Mouse (Mus musculus) limb, embryonic 12.5 days (tissue): ENCODE measurements around the gene Metrnl. TPM values are rescaled to one million over a fixed set of nuclear protein-coding genes. Genes with fewer than 3 reads are reported as not detected.

Experiments
- ATAC-seq: fragments of 200-750 bp; cut with Nextera tagmentation; 2 replicates; pipeline ENCODE4 v1.8.0; 2017; ENCODE audit warnings: low read depth, moderate TSS enrichment; ENCODE audit not compliant: insufficient number of reproducible peaks, insufficient read depth, low FRiP score, low TSS enrichment
- H3K27ac ChIP-seq: fragments of 300-500 bp; sonication (generic); 2 replicates; pipeline ENCODE4 v1.5.1; 2016; ENCODE audit warnings: mild to moderate bottlenecking, moderate library complexity
- H3K27me3 ChIP-seq: fragments of 300-500 bp; sonication (generic); 2 replicates; pipeline ENCODE4 v1.6.1; 2016; ENCODE audit warnings: mild to moderate bottlenecking, moderate library complexity
- H3K36me3 ChIP-seq: fragments of 300-500 bp; sonication (generic); 2 replicates; pipeline ENCODE4 v1.6.1; 2016; ENCODE audit warnings: mild to moderate bottlenecking, moderate library complexity
- H3K4me1 ChIP-seq: fragments of 300-500 bp; sonication (generic); replicated peaks from 2 replicates; pipeline ENCODE4 v1.6.1; 2016
- H3K4me2 ChIP-seq: fragments of 300-500 bp; sonication (generic); 2 replicates; pipeline ENCODE4 v1.6.1; 2016; ENCODE audit warnings: mild to moderate bottlenecking, moderate library complexity
- H3K4me3 ChIP-seq: fragments of 300-500 bp; sonication (generic); replicated peaks from 2 replicates; pipeline ENCODE4 v1.5.1; 2016; ENCODE audit warnings: mild to moderate bottlenecking
- H3K9ac ChIP-seq: fragments of 300-500 bp; sonication (generic); replicated peaks from 2 replicates; pipeline ENCODE4 v1.6.1; 2016; ENCODE audit warnings: mild to moderate bottlenecking, moderate library complexity
- H3K9me3 ChIP-seq: fragments of 300-500 bp; sonication (generic); 2 replicates; pipeline ENCODE4 v1.6.1; 2016; ENCODE audit warnings: mild to moderate bottlenecking, moderate library complexity
- WGBS: fragments of 180-500 bp; shearing (Covaris S2); methylation state at CpG from one replicate; pipeline ENCODE4 v1.1.7; 2016; 5-methylcytosine and 5-hydroxymethylcytosine counted together
- polyA plus RNA-seq: library from polyadenylated mRNA; unstranded; fragments of >200 nt; fragmentation: Nextera tagmentation; extraction: Ambion mirVana; gene quantifications from 2 replicates; pipeline ENCODE4 v1.2.1, GENCODE M21; 2016

Metrnl gene
- polyA plus RNA-seq, 1 experiment from 2014 or later = 7.5 TPM

- no peak overlapping the region for H3K4me3 ChIP-seq
- H3K4me2 ChIP-seq = no peak overlapping the region
- no peaks in the 10 kb centered on the region for H3K27me3 ChIP-seq
- no peak overlapping the region for H3K9ac ChIP-seq
- no peaks in the 10 kb centered on the region for H3K9me3 ChIP-seq
- no peak for ATAC-seq
- H3K36me3 ChIP-seq = no peaks in the 10 kb centered on the region
- 85% methylated on average over 4 of the region's 4 CpGs for WGBS
- no peak overlapping the region for H3K27ac ChIP-seq
- 0 out of 2 replicates have a peak, but pooled peaks cover 5% of the 10 kb centered on the region for H3K4me1 ChIP-seq
Observed at GRCm38 (mm10) chr11:121686091-121686490, 15.3 kb upstream of the Metrnl start.

GRCm38 (mm10) chr11:121686674-121687073 is 14.7 kb upstream of the Metrnl start:
- WGBS = 60% methylated on average over 5 of the region's 5 CpGs
- ATAC-seq = no peak
- Histone ChIP-seq H3K4me3 (no peak overlapping the region), H3K4me2 (no peak overlapping the region), H3K4me1 (0 out of 2 replicates have a peak, but pooled peaks cover 5% of the 10 kb centered on the region), H3K27ac (no peak overlapping the region), H3K9me3 (no peaks in the 10 kb centered on the region), H3K27me3 (no peaks in the 10 kb centered on the region), H3K9ac (no peak overlapping the region), H3K36me3 (no peaks in the 10 kb centered on the region)

- Histone ChIP-seq H3K36me3 (no peaks in the 10 kb centered on the region), H3K4me1 (0 out of 2 replicates have a peak, but pooled peaks cover 5% of the 10 kb centered on the region), H3K27ac (no peak overlapping the region), H3K4me2 (no peak overlapping the region), H3K27me3 (no peaks in the 10 kb centered on the region), H3K9ac (no peak overlapping the region), H3K4me3 (no peak overlapping the region), H3K9me3 (no peaks in the 10 kb centered on the region)
- 89% methylated on average over 2 of the region's 2 CpGs for WGBS
- ATAC-seq = no peak
Observed at GRCm38 (mm10) chr11:121688024-121688423, 13.3 kb upstream of the Metrnl start.

- H3K27ac ChIP-seq = no peak overlapping the region
- no peaks in the 10 kb centered on the region for H3K36me3 ChIP-seq
- no peak overlapping the region for H3K4me2 ChIP-seq
- WGBS = 75% methylated on average over 5 of the region's 5 CpGs
- ATAC-seq = no peak
- H3K4me1 ChIP-seq = no peaks in the 10 kb centered on the region
- H3K4me3 ChIP-seq = no peak overlapping the region
- no peak overlapping the region for H3K9ac ChIP-seq
- no peaks in the 10 kb centered on the region for H3K27me3 ChIP-seq
- no peaks in the 10 kb centered on the region for H3K9me3 ChIP-seq
Observed at GRCm38 (mm10) chr11:121695304-121696064, 5.9 kb upstream of the Metrnl start.

- Histone ChIP-seq H3K4me1 (0 out of 2 replicates have a peak, but pooled peaks cover 6% of the 10 kb centered on the region), H3K4me3 (no peak overlapping the region), H3K27ac (no peak overlapping the region), H3K9ac (no peak overlapping the region), H3K27me3 (no peaks in the 10 kb centered on the region), H3K9me3 (no peaks in the 10 kb centered on the region), H3K36me3 (no peaks in the 10 kb centered on the region), H3K4me2 (no peak overlapping the region)
- WGBS = 85% methylated on average over 4 of the region's 4 CpGs
- no peak for ATAC-seq
Observed at GRCm38 (mm10) chr11:121697271-121697670, 4.1 kb upstream of the Metrnl start.

GRCm38 (mm10) chr11:121698381-121698955 is 2.9 kb upstream of the Metrnl start:
- H3K9ac ChIP-seq = no peak overlapping the region
- no peaks in the 10 kb centered on the region for H3K36me3 ChIP-seq
- H3K27me3 ChIP-seq = peaks cover 10% of the 10 kb centered on the region
- no peak overlapping the region for H3K4me2 ChIP-seq
- H3K4me3 ChIP-seq = no peak overlapping the region
- no peak for ATAC-seq
- no peaks in the 10 kb centered on the region for H3K9me3 ChIP-seq
- no peak overlapping the region for H3K27ac ChIP-seq
- 73% methylated on average over 5 of the region's 5 CpGs for WGBS
- H3K4me1 ChIP-seq = peaks cover 8% of the 10 kb centered on the region

- Histone ChIP-seq H3K4me3 (peak overlapping the region; percentile 72), H3K4me1 (peaks cover 34% of the 10 kb centered on the region), H3K36me3 (no peaks in the 10 kb centered on the region), H3K27me3 (peaks cover 31% of the 10 kb centered on the region), H3K27ac (peak overlapping the region; percentile 69), H3K9ac (peak overlapping the region; percentile 69), H3K4me2 (peak overlapping the region; percentile 97), H3K9me3 (no peaks in the 10 kb centered on the region)
- peak; percentile 86 for ATAC-seq
- whole genome bisulfite sequencing = under 1% methylated on average over 69 of the region's 69 CpGs
Observed at GRCm38 (mm10) chr11:121702111-121702894, 959 bp downstream of the Metrnl start.

GRCm38 (mm10) chr11:121702895-121703618 is 1.7 kb downstream of the Metrnl start:
- ATAC-seq = no peak

GRCm38 (mm10) chr11:121703619-121704215 is 2.4 kb downstream of the Metrnl start:
- Histone ChIP-seq H3K9ac (peak overlapping the region; percentile 69), H3K27me3 (peaks cover 31% of the 10 kb centered on the region), H3K36me3 (no peaks in the 10 kb centered on the region), H3K4me3 (peak overlapping the region; percentile 72), H3K4me1 (peaks cover 42% of the 10 kb centered on the region), H3K9me3 (no peaks in the 10 kb centered on the region), H3K4me2 (peak overlapping the region; percentile 97), H3K27ac (no peak overlapping the region)
- WGBS = 13% methylated on average over 16 of the region's 16 CpGs
- ATAC-seq = no peak

More at GRCm38 (mm10) chr11:121702895-121703618, 1.7 kb downstream of the Metrnl start:
- Histone ChIP-seq H3K9ac (peak overlapping the region; percentile 69), H3K9me3 (no peaks in the 10 kb centered on the region), H3K4me3 (peak overlapping the region; percentile 72), H3K27ac (no peak overlapping the region), H3K36me3 (no peaks in the 10 kb centered on the region), H3K4me2 (peak overlapping the region; percentile 97), H3K27me3 (peaks cover 31% of the 10 kb centered on the region), H3K4me1 (peaks cover 42% of the 10 kb centered on the region)
- under 1% methylated on average over 40 of the region's 40 CpGs for WGBS

- Histone ChIP-seq H3K27me3 (peaks cover 31% of the 10 kb centered on the region), H3K4me3 (no peak overlapping the region), H3K9ac (no peak overlapping the region), H3K9me3 (no peaks in the 10 kb centered on the region), H3K4me2 (peak overlapping the region; percentile 19; the same call in 1 of the 2 replicates), H3K4me1 (peaks cover 42% of the 10 kb centered on the region), H3K36me3 (no peaks in the 10 kb centered on the region), H3K27ac (peak overlapping the region; percentile 29; the same call in 1 of the 2 replicates)
- 0 out of 2 replicates have a peak, but pooled peaks have one; percentile 28 for ATAC-seq
- WGBS = 15% methylated on average over 7 of the region's 7 CpGs
Observed at GRCm38 (mm10) chr11:121706521-121707005, 5.2 kb downstream of the Metrnl start.
